Mouse (Mus musculus): ENCODE data around the gene Tanc1.
"Not testable (repeated sequence)": the region's sequence is repeated elsewhere in the genome, so short reads cannot be mapped to it uniquely, and the experiment has no call there.

The Tanc1 gene

GRCm38 (mm10) chr2:59841189-59841939, 229.5 kb downstream of the Tanc1 start:
- DNase-seq, result no peak

DNA sequence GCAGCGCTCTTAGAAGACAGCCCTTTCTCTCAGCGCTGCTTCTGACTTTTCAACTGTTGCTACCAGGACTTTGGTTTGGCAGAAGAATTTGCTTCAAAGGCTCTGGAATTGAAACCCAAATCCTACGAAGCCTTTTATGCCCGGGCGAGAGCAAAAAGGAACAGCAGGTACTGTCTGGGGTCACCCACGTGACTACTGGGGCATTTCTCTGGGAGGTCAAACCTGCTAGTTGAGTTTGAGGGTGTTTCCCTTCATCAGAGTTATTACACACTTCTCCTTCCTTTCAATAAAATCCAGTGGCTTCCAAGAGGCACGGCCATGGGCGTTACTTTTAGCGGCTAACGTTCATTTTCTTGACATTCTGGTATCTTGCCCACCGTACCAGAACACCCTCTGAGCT, 230.1 kb downstream of the Tanc1 start:
- no peak for DNase-seq

DNA sequence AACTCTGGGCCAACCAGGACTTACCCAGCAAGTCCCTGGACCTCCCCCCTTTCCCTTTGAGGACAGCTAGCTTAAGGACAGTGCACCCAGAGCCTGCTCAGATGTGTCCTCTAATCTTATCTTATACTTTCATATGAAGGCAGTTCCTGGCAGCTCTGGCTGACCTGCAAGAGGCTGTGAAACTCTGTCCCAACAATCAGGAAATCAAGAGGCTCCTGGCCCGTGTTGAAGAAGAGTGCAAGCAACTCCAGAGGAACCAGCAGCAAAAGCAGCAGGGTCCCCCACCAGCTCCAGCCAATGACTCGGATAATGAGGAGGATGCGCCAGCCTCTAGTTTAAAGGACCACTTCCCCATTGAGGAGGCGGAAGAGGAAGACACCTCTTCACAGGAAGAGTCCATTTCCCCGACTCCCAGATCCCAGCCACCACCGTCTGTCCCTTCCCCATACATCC, 230.7 kb downstream of the Tanc1 start:
- DNase-seq, result no peak

- DNase-seq, result no peak
These were observed 231.3 kb downstream of the Tanc1 start for GRCm38 (mm10) chr2:59843156-59843555.

DNA sequence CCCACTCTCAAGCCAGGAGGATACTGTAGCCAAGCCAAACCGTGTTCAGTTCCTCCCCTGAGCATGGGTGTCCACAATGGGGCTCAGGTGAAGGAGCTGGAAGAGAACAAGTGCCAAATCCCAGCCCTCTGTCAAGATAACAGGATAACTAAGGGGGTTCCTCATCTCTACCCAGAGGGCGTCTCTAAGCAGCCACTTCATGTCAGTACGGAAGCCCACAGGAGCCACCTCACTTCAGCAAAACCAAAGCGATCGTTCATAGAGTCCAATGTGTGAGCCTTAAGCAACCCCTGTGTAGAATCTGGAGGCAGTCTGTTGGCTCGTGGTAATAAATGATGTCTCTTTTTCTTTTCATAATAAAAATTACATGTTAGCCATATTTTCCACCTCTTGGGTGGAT, 232.0 kb downstream of the Tanc1 start:
- no peak for DNase-seq

GRCm38 (mm10) chr2:59851885-59852284, 240.0 kb downstream of the Tanc1 start:
- DNase-seq, result not testable (repeated sequence)

- DNase-seq, result no peak
These were observed 241.1 kb downstream of the Tanc1 start for GRCm38 (mm10) chr2:59852916-59853315.

DNA sequence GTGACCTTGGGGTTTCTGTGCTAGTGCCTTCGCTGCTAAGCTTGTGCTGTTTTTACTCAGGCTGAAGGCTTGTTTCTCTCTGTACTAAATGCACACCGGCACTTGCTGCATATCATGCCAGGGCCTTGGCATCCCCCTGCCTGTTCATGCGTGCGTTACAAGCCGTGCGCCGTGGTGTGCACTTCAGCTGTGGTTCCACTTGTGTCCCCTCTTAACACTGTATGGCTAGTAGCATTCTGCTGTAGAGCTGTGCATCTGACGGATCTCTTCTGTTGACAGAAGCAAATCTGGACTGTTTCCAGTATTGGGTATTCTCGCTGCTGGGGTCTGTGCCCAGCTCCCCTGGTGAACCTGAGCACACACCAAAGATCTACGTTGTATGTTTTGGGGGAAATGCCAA, 241.7 kb downstream of the Tanc1 start:
- DNase-seq, result no peak

- DNase-seq, result no peak
These were observed 242.5 kb downstream of the Tanc1 start for GRCm38 (mm10) chr2:59854363-59854762.

- DNase-seq, result no peak
These were observed 250.8 kb downstream of the Tanc1 start for GRCm38 (mm10) chr2:59862618-59863017.

- no peak for DNase-seq
These were observed 258.7 kb downstream of the Tanc1 start for GRCm38 (mm10) chr2:59870526-59870925.

GRCm38 (mm10) chr2:59876482-59876881, 264.6 kb downstream of the Tanc1 start:
- no peak for DNase-seq

DNA sequence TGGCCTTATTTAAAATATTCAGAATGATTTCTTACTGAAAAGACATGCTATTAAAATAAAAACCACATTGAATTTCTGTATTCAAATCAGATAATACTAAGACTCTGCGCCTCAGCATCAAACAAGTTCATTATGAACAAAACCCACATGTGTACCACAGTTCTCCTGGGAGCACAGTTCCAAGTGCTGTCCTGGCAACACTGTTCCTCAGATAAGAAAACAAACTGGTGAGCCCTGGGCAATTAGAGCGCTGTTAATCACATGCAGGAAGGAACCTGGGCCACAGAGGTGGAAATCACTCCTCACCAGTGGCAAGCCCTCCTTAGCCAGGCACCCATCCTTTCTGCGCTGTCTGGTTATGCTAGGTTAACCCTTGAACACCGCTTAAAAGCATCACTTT, 265.5 kb downstream of the Tanc1 start:
- no peak for DNase-seq

DNA sequence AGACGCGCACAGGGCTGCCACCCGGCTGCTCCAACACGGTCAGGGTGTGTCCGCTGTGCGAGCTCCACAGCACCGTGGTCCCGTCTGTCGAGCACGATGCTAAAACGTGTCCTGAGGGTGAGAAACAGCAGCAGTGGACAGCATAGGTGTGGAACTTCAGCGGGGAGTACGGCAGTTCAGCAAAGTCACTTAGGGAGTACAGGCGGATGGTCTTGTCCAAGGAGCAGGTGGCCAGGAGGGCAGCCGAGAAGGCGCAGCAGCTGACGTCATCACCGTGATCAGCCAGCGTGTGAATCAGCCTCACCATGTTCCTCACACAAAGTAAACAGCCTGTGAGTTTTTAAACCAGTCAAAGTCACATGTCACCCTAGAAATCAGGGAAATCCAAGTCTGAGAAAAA, 266.4 kb downstream of the Tanc1 start:
- no peak for DNase-seq

- no peak for DNase-seq
These were observed 269.6 kb downstream of the Tanc1 start for GRCm38 (mm10) chr2:59881404-59881803.

GRCm38 (mm10) chr2:59881831-59882741, 270.2 kb downstream of the Tanc1 start, which contains the start of gene Wdsub1:
Gene Wdsub1 (minus strand): TSS chr2:59882591.
- peak; percentile 95 for DNase-seq

GRCm38 (mm10) chr2:59882742-59883281, 271.0 kb downstream of the Tanc1 start:
- DNase-seq, result no peak

- DNase-seq, result no peak
These were observed 277.9 kb downstream of the Tanc1 start for GRCm38 (mm10) chr2:59889699-59890098.

Data from retina, postnatal 1 day (tissue).